21 mouse cellular contexts compared by ENCODE assay signal in the genomic region with DNA sequence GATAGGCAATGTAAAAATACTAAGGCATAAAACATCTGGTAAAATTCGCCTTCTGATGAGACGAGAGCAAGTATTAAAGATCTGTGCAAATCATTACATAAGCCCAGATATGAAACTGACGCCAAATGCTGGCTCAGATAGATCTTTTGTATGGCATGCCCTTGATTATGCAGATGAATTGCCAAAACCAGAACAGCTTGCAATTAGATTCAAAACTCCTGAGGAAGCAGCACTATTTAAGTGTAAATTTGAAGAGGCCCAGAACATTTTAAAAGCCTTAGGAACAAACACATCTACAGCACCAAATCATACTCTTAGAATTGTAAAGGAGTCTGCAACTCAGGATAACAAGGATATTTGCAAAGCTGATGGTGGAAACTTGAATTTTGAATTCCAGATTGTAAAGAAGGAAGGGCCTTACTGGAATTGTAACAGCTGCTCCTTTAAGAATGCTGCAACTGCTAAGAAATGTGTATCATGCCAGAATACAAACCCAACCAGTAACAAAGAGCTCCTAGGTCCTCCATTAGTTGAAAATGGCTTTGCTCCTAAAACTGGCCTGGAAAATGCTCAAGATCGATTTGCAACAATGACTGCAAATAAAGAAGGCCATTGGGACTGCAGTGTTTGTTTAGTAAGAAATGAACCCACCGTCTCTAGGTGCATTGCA. TPM values are rescaled to one million over a fixed set of nuclear protein-coding genes. Genes with fewer than 3 reads are reported as not detected.
DNase-seq lines count a peak whose midpoint lies in the region; ATAC-seq and TF ChIP-seq lines count a peak whose summit lies in the region.
"Had no signal": no experiment of that assay in that cellular context is flagged by ENCODE, and none has a peak within 500 bp of the region (broad histone marks: within the 10 kb centered on the region; RNA-seq: fewer than 3 reads in every experiment).

No protein-coding gene starts in this region.

- 76% methylated on average over 5 of the region's 5 CpGs for WGBS in liver, adult 2 months
- WGBS in liver, embryonic 11.5 days: 89% methylated on average over 5 of the region's 5 CpGs
- WGBS in forebrain, postnatal 0 days: 36% methylated on average over 5 of the region's 5 CpGs
- 90% methylated on average over 5 of the region's 5 CpGs for WGBS in hindbrain, embryonic 14.5 days

- no peak overlapping the region for H3K4me3 ChIP-seq in liver, adult 2 months (ENCODE audit: insufficient read depth, low read depth, low read length)
- H3K4me3 ChIP-seq in liver, embryonic 11.5 days (ENCODE audit: low read depth, low read length): no peak overlapping the region
- H3K4me3 ChIP-seq in forebrain, postnatal 0 days (ENCODE audit: low read depth, low read length): no peak overlapping the region
- H3K4me3 ChIP-seq in hindbrain, embryonic 14.5 days (replicated peaks; ENCODE audit: low read length): no peak overlapping the region
- H3K4me3 ChIP-seq: kidney, embryonic 15.5 days; liver, embryonic 13.5 days; neural tube, embryonic 15.5 days had no signal

- no peak overlapping the region for H3K4me2 ChIP-seq in liver, embryonic 11.5 days
- H3K4me2 ChIP-seq in forebrain, postnatal 0 days (ENCODE audit: low read depth): no peak overlapping the region
- no peak overlapping the region for H3K4me2 ChIP-seq in hindbrain, embryonic 14.5 days (replicated peaks)
- H3K4me2 ChIP-seq: kidney, embryonic 15.5 days; liver, embryonic 13.5 days; lung, embryonic 14.5 days; neural tube, embryonic 15.5 days had no signal

- no peak overlapping the region for H3K9ac ChIP-seq in liver, adult 2 months (ENCODE audit: low read depth, low read length)
- no peak overlapping the region for H3K9ac ChIP-seq in liver, embryonic 11.5 days (ENCODE audit: low read depth, low read length)
- H3K9ac ChIP-seq in forebrain, postnatal 0 days: no peak overlapping the region
- H3K9ac ChIP-seq in hindbrain, embryonic 14.5 days: no peak overlapping the region
- H3K9ac ChIP-seq: kidney, embryonic 15.5 days; liver, embryonic 13.5 days; lung, embryonic 14.5 days; neural tube, embryonic 15.5 days had no signal

- no peaks in the 10 kb centered on the region for H3K27me3 ChIP-seq in liver, adult 2 months (ENCODE audit: control insufficient read depth, insufficient read depth, low read length)
- no peaks in the 10 kb centered on the region for H3K27me3 ChIP-seq in liver, embryonic 11.5 days (replicated peaks; ENCODE audit: control insufficient read depth, insufficient read depth, low read length)
- no peaks in the 10 kb centered on the region for H3K27me3 ChIP-seq in forebrain, postnatal 0 days (ENCODE audit: insufficient read depth, low read length)
- no peaks in the 10 kb centered on the region for H3K27me3 ChIP-seq in hindbrain, embryonic 14.5 days (ENCODE audit: control insufficient read depth, insufficient read depth, low read length)
- H3K27me3 ChIP-seq: kidney, embryonic 15.5 days; liver, embryonic 13.5 days; neural tube, embryonic 15.5 days had no signal

- no peak for TF ChIP-seq POLR2A in liver, adult 2 months (IDR thresholded peaks at IDR 0.05; ENCODE audit: extremely low read depth, insufficient read depth, low read length)

- ATAC-seq in liver, embryonic 11.5 days (replicated peaks; ENCODE audit: low FRiP score): no peak
- peak; percentile 79 for ATAC-seq in forebrain, postnatal 0 days
- no peak for ATAC-seq in hindbrain, embryonic 14.5 days (ENCODE audit: low FRiP score)
- ATAC-seq: hindbrain, postnatal 0 days; intestine, postnatal 0 days; midbrain, embryonic 16.5 days had no signal

- peak; percentile 16 to 63 for DNase-seq in frontal cortex, adult 2 months (ENCODE audit: extremely low spot score in 1 of 2, low spot score in 1 of 2)
- no peak for DNase-seq in frontal cortex, postnatal 14 days (ENCODE audit: low spot score in 2 of 2)
- peak; percentile 47 for DNase-seq in liver, adult 2 months (ENCODE audit: extremely low read depth, low read depth, low spot score)
- DNase-seq in liver, embryonic 11.5 days (ENCODE audit: low spot score): no peak
- peak; percentile 53 for DNase-seq in forebrain, postnatal 0 days
- DNase-seq in hindbrain, embryonic 14.5 days (ENCODE audit: low spot score): no peak
- DNase-seq in cerebellum, adult 11 months: no peak
- DNase-seq: cerebellum, postnatal 14 days; embryo, embryonic 11 days; heart, adult 11 months; heart, postnatal 4 days; kidney, postnatal 4 days; liver, embryonic 13.5 days; lung, embryonic 14.5 days; lung, postnatal 36 days; right cerebral cortex, postnatal 25 days had no signal

- no peak overlapping the region for H3K27ac ChIP-seq in liver, adult 2 months (replicated peaks; ENCODE audit: insufficient read depth, low read depth, low read length)
- no peak overlapping the region for H3K27ac ChIP-seq in liver, embryonic 11.5 days (ENCODE audit: low read depth, low read length)
- H3K27ac ChIP-seq in forebrain, postnatal 0 days (ENCODE audit: low read depth, low read length): peak overlapping the region; percentile 22; the same call in 1 of the 2 replicates
- no peak overlapping the region for H3K27ac ChIP-seq in hindbrain, embryonic 14.5 days
- H3K27ac ChIP-seq: hindbrain, postnatal 0 days; kidney, embryonic 15.5 days; liver, embryonic 13.5 days; neural tube, embryonic 15.5 days had no signal

- H3K9me3 ChIP-seq in liver, embryonic 11.5 days (ENCODE audit: control insufficient read depth, low read length): no peaks in the 10 kb centered on the region
- no peaks in the 10 kb centered on the region for H3K9me3 ChIP-seq in forebrain, postnatal 0 days (ENCODE audit: low read length)
- no peaks in the 10 kb centered on the region for H3K9me3 ChIP-seq in hindbrain, embryonic 14.5 days (ENCODE audit: control insufficient read depth, low read length)
- H3K9me3 ChIP-seq: kidney, embryonic 15.5 days; liver, embryonic 13.5 days; neural tube, embryonic 15.5 days had no signal

- TF ChIP-seq CTCF in liver, adult 2 months (IDR thresholded peaks at IDR 0.05; ENCODE audit: low read depth, low read length): no peak
- TF ChIP-seq CTCF in forebrain, postnatal 0 days (IDR thresholded peaks at IDR 0.05; ENCODE audit: low read depth): no peak

- no peaks in the 10 kb centered on the region; the same call in 1 of the 2 replicates for H3K79me2 ChIP-seq in liver, adult 2 months (ENCODE audit: control insufficient read depth, insufficient read depth, low read length)

- peaks cover 62% of the 10 kb centered on the region for H3K36me3 ChIP-seq in liver, adult 2 months (ENCODE audit: control insufficient read depth, insufficient read depth, low read length)
- H3K36me3 ChIP-seq in liver, embryonic 11.5 days (ENCODE audit: control insufficient read depth, insufficient read depth, low read length): peaks cover 38% of the 10 kb centered on the region
- peaks cover 28% of the 10 kb centered on the region for H3K36me3 ChIP-seq in forebrain, postnatal 0 days (ENCODE audit: insufficient read depth)
- H3K36me3 ChIP-seq in hindbrain, embryonic 14.5 days (replicated peaks; ENCODE audit: control insufficient read depth, insufficient read depth): peaks cover 80% of the 10 kb centered on the region

- H3K4me1 ChIP-seq in liver, adult 2 months (ENCODE audit: control insufficient read depth, insufficient read depth, low read length): no peaks in the 10 kb centered on the region; the same call in 1 of the 2 replicates
- no peaks in the 10 kb centered on the region for H3K4me1 ChIP-seq in liver, embryonic 11.5 days (replicated peaks; ENCODE audit: control insufficient read depth, insufficient read depth, low read length)
- H3K4me1 ChIP-seq in forebrain, postnatal 0 days (ENCODE audit: insufficient read depth): no peaks in the 10 kb centered on the region
- no peaks in the 10 kb centered on the region for H3K4me1 ChIP-seq in hindbrain, embryonic 14.5 days (replicated peaks; ENCODE audit: control insufficient read depth, insufficient read depth, low read length)
- H3K4me1 ChIP-seq: kidney, embryonic 15.5 days; liver, embryonic 13.5 days; neural tube, embryonic 15.5 days had no signal

RNA-seq across cellular contexts. Expression of gene Ccdc138, which starts 20.5 kb away (rescaled TPM):
- polyA plus RNA-seq in frontal cortex, adult 2 months (2012; rRNA removed): 2.9 and 3.5 TPM in 2 replicates
- total RNA-seq in liver, adult 2 months (2014; rRNA removed): 1.8 and 2.5 TPM in 2 replicates
- 0.31 and 0.54 TPM in 2 replicates for polyA plus RNA-seq in liver, adult 2 months (2012; rRNA removed)
- 4.9 and 5.3 TPM in 2 replicates for polyA plus RNA-seq in liver, embryonic 11.5 days (2014; fragmentation: Nextera tagmentation; extraction: Ambion mirVana)
- total RNA-seq in forebrain, postnatal 0 days (2014; rRNA removed): 7.8 and 7.9 TPM in 2 replicates
- 4.9 and 9.4 TPM in 2 replicates for polyA plus RNA-seq in forebrain, postnatal 0 days (2015; fragmentation: Nextera tagmentation; extraction: Ambion mirVana)
- 7.2 and 7.7 TPM in 2 replicates for polyA plus RNA-seq in hindbrain, embryonic 14.5 days (2014; fragmentation: Nextera tagmentation; extraction: Ambion mirVana)

RNA-seq across cellular contexts. Expression of gene Ranbp2, which starts 30.5 kb away (rescaled TPM):
- 17.5 and 18.7 TPM in 2 replicates for polyA plus RNA-seq in frontal cortex, adult 2 months (2012; rRNA removed)
- 38.0 and 40.5 TPM in 2 replicates for total RNA-seq in liver, adult 2 months (2014; rRNA removed)
- polyA plus RNA-seq in liver, adult 2 months (2012; rRNA removed): 2.2 and 2.3 TPM in 2 replicates
- polyA plus RNA-seq in liver, embryonic 11.5 days (2014; fragmentation: Nextera tagmentation; extraction: Ambion mirVana): 38.1 and 38.5 TPM in 2 replicates
- total RNA-seq in forebrain, postnatal 0 days (2014; rRNA removed): 51.6 and 65.4 TPM in 2 replicates
- polyA plus RNA-seq in forebrain, postnatal 0 days (2015; fragmentation: Nextera tagmentation; extraction: Ambion mirVana): 7.1 and 10.9 TPM in 2 replicates
- polyA plus RNA-seq in hindbrain, embryonic 14.5 days (2014; fragmentation: Nextera tagmentation; extraction: Ambion mirVana): 23.6 and 27.0 TPM in 2 replicates

Comparison
In these comparisons a context has a peak if more than half of its experiments do, and no peak if none do; other contexts are left out.
1. DNase-seq: peak in frontal cortex, adult 2 months (2 of 2), liver, adult 2 months (single experiment) and forebrain, postnatal 0 days (single experiment); none in frontal cortex, postnatal 14 days (0 of 2), liver, embryonic 11.5 days (single experiment), hindbrain, embryonic 14.5 days (single experiment) and cerebellum, adult 11 months (single experiment).